Mouse (Mus musculus) layer of hippocampus, postnatal 10 days (tissue): Measurements from ENCODE around the gene 1700034J05Rik. TPM values are rescaled to one million over a fixed set of nuclear protein-coding genes. Genes with fewer than 3 reads are reported as not detected.

ENCODE experiments used
- DNase-seq, 2 experiments: peaks; one replicate each; pipeline ENCODE4 v3.0.0; 2021; ENCODE audit warnings: low spot score in 2 of 2
- long read RNA-seq: library from polyadenylated mRNA; stranded (forward); transcript quantifications from one replicate; pipeline ENCODE4 v2.0.0, GENCODE M21; 2023
- total RNA-seq, 2 experiments: library from RNA; stranded (reverse); gene quantifications; 2 replicates each; pipeline ENCODE4 v1.2.3; 2021

1700034J05Rik gene
- total RNA-seq: not detected
- long read RNA-seq: 0 reads

DNA sequence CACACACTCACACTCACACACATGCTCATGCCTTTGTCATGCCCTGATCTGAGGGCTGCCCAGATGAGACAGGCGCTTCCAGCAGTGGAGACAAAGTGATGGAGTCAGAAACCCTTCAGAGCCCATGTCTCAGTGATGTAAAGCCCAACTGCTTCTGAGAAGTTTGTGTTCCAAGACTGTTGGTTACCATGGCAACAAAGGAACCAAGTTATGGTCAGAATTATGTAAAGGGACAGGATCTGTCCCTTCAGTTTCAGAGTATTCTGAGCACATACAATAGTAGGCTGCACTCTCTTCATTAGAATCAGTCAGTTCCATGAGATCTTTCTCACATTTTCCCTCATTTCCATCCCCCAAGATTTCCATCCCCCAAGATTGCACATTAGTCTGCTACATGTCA lies at the start of gene 1700034J05Rik:
Gene 1700034J05Rik, minus strand, starts transcription at position 165 of the 400 bp plus-strand sequence.
- DNase-seq: no peak

DNA sequence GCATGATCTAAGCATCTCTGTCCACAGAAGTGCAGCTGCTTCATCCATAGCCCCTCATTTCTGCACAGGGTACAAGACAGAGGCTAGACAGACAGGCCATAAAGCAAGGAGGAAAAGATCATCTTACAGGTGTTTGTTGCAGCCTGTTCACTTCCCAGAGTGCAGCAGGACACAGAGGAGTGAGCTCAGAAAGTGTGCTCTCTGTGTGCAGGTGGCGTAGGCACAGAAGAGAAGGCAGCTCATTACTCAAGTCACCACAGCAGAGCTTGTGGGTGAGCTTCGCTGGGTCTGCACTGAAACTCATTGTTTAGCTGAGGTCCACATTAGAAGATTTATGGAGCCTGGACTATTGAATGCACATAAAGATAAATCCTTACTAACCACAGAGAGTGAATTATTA lies 45.5 kb upstream of the 1700034J05Rik start:
- no peak for DNase-seq

DNA sequence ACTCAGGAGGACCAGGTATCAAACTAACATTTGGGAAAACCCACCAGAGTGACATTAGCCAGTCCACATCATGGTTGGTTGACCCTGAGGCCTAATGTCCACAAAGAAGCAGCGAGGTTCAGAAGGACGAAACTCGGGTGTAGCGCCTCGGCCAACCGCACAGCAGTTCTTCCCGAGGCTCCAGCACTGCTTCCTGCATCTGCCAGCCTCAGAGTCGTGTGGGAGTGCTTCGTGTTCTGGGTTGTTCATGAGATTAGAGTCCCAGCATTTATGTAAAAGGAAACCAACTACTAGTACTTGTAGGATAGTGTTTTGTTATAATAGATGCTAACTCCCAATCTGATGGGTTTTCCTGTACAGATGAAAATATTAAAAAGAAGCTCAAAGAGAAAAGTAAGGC lies 45.1 kb upstream of the 1700034J05Rik start:
- no peak for DNase-seq

DNA sequence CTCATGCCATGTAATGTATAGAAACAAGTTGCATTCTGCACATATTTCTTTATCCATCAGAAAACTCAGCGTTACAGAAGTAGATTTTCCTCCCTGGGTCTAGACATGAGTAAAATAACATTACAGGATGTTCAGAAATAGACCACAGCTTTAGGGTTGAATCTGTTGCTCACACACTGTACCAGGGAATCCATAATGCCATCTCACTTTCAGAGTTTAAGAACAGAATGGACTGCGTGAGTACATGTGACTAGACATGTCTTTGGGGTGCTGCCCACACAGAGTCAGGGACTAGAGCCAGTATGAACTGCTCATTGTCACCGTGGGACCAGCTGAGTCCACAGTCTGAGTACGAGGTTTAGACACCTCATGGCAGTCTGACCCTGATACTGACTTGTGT lies 44.5 kb upstream of the 1700034J05Rik start:
- DNase-seq: no peak

DNA sequence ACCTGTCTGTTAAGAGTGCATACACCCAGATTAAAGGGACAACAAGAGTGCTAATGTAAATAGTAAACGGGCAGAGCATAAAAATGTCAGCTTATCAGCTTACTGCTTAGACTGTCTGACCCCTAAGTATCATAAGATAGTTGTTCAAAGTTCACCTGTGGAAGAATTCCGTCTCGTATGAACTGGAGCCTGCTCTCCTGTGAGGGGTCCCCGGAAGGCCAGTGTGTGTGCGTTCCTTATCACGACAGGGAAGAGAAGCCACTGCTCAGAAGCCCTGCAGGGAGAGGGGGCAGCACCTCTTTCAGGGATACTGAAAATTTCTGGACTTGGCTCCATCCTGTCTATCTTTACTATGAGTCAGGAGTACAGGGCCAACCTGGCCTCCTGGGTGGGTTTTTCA lies 42.8 kb upstream of the 1700034J05Rik start:
- no peak for DNase-seq

DNA sequence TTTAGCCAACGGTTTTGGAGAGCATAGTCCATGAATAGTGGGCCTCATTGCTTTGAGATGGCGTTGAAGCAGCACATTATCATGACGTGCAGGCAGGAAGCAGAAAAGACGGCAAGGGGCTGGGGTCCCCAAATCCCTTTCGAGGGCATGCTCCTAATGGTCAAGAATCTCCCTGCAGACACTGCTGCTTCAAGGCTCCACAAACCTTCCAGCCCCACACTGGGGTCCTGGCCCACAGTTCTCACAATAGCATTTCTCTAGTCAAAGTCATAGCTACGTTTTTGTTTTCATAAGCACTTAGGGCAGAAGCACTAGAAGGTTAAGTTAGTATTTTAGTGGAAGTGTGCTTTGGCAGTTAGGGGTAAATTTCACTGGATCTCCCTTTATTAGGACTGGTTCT lies 41.7 kb upstream of the 1700034J05Rik start:
- DNase-seq: no peak

DNA sequence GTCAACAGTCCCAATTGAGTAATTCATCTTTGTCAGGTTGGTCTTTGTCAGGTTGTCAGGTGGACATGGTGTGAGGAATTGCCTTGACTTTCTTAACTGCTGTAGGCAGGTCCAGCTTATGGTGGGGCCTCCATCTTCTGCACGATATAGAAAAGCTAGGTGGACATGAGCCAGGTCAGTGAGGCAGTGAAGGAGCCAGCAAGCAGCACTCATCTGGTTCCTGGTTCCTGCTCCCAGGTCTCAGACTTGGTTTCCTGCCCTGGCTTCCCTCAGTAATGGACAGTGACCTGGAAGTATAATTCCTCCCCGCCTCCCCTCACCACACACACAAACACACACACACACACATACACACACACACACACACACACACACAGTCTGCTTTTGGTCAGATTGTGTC lies 41.2 kb upstream of the 1700034J05Rik start:
- no peak for DNase-seq

DNA sequence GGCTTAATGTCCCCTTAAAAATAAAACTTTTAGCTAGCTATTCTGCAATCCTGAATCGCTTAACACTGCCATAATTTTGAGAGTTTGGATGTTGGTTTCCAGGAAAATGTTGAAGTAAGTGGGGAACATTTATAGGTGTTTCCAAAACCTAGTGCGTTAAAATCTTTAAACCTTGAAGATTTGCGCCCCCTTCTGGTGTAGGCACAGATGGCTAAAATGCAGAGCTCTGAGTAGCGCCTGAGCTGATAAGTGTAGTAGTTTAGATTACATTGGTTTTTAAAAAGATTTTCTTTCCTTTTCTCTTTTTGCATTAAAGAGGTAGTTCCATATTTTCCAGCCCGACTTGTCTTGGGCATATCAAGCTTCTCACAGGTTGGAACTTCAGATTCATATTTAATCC lies 40.0 kb upstream of the 1700034J05Rik start:
- DNase-seq: peak; percentile 69 to 78

DNA sequence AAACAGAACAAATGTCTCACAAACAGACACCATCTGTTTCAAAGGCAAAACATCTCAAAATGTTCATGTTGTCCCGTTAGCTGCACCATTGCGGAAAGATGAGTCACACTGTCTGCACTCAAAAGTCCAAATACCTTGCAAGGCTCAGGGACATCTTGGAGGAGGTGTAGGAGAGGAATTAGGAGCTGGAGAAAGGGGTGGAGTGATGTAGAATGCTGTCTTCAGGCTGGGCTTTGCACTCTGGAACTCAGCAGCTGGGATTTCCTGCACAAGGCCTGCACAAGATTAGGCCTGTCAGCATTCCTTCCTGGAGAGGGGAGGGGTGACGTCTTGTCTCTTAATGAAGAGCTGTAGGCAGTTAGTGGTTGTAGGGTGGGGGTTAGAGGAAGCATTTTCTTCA lies 30.3 kb upstream of the 1700034J05Rik start:
- DNase-seq: no peak

DNA sequence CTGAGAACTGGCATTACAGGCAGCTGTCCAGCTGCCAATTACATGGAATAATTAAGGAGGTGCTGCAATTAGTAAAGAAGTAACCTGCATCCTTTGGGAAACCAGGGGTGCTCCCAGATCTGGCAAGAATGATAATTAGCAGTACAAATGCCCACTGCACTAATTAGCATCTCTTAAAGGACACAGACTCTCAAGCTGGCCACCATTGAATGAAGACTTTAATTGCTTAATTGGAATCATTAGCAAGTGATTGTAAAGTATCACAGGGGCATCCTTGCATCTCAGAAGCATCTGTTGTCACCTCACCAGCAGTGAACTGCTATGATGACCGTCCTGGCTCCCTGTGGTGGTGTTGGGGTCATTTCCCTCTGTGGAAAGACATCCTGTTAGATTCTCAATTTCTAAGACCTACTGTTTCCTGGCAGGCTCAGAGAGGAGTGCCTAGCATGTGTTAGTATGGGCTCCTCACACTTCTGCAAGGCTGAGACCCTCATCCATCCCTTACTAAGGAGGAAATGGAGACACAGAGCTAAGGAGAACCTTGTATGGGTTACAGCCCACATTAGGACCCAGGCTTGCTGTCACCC lies 27.1 kb upstream of the 1700034J05Rik start:
- no peak for DNase-seq

DNA sequence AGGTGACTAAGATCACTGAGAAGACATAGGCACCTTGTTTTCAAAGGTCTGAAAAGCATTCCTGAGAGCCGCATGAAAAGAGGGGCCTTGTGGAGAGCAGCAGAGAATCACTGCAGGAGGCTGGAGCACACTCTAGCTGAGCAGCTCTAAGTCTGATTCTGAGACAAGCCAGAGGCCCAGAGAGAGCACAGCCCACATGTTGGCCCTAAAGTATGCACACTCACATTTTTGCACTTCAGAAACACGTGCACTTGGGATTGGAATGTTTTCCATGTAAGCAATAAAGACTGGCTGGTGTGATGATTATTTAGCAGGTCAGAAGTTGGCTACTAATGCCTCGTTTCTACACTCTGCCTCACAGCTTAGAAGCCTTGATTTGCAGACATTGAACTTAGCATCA lies 25.7 kb upstream of the 1700034J05Rik start:
- no peak for DNase-seq

DNA sequence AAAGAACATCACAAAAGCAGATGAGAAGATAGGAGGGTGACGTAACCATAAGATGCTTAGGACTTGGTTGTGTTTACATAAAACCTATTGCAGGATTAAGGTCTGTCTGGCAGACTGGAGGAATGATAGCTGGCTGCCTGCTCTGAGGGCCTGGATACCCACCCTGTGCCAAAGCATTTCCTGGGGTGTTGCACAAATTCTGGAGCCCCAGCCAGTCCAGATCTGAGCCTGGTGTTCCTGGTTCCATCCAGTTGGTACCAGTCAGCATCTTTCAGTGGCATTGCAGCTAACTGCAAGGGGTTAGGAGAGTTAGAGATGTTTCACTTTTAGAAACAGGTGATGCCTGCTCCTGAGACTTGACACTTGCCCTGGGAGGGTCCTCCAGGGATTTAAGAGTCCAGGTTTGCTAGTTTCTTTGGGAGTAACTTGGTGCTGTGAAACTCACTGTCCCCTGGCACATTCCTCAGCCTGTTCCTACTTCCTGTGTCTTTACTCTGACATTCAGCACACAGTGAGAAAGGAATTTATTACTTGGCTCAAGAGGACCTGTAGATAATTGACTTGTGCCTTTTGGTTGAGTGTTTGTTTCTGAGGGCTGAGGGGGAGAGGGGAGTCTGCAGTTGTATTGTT lies 25.0 kb upstream of the 1700034J05Rik start:
- no peak for DNase-seq

DNA sequence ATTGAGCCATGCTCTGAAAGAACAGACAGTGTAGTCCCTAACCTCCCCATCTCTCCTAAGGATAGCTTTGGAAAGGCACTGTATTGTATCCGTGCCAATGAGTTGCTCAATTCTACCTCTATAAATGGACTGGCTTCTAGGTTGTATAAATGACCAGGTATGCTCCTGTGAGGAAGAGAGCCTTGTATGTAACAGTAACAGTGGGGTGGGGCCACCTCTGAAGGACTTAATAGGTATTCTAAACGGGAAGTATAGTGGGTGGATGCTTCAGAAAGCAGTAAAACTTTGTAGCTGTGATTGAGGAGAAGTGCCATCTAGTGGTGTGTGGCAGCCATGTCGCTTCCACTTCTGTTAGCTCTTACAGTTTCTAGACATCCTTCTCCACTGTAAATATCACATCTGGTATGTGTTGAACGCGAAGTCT lies 24.5 kb upstream of the 1700034J05Rik start:
- DNase-seq: no peak

DNA sequence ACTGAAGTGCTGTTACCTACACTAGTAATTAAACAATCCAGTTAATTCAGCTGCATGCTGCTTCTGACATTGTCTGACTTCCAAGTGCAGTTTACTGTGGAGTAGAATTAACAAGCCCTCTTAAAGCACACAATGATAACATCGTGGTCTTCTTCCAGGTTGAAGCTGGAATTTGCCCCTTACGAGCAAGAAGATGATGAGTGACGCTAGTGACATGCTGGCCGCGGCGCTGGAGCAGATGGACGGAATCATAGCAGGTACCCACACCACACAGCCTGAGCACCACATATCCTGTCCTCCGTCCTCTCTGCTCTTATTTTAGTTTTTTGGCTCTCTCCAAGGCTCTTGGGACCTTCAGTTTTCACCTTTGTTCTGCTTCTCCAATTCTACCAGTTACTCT lies 22.2 kb upstream of the 1700034J05Rik start:
- DNase-seq: no peak

DNA sequence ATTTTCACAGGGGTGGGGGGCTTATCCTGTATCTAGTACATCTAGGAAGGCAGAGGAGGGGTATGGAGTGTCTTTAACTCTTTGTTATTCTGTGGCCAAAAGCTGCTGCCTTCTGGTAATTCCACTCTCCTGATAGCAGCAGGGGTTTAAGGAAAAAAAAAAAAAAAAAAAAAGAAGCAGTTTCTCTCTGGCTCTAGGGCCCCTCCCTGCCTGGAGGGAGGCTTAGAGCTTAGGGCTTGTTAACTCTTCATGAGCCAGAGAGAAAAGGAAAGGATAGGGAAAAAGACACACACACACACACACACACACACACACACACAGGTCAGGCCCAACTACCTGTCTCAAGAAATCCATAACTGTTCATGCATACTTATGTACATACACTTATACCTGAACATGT lies 19.6 kb upstream of the 1700034J05Rik start:
- no peak for DNase-seq

DNA sequence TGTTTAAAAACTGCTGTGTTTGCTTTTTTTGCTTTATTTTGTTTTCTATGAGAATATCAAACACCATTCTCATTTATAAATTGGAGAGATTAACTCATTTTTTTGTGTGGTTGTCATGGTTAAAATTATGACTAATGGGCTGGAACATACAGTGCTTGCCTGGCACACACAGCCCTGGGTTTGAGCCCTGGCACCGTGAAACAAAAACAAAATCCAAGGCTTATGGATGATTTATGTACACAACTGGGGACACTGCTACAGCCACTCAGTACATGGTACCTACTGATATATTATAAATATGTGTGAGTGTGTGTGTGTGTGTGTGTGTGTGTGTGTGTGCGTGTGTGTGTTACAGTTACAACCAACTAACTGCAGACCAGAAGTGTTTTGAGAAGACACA lies 19.2 kb upstream of the 1700034J05Rik start:
- DNase-seq: no peak

DNA sequence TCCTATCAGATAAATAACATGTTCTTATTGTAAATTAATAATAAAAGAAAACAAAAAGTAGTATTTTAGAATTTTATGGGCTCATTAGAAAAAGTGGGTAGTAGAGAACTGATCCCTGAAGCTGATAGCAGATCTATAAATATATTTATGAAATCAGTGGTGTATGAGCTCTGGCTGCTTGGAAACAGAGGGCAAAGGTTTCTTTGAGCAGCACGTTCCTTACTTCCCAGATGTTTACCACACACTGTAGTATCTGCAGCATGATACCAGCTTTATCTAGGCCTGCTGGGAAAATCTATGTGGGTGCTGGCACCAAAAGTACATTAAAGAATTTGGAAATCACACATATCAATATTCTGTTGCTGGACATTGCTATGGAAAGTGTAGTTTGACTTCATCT lies 18.5 kb upstream of the 1700034J05Rik start:
- DNase-seq: no peak

DNA sequence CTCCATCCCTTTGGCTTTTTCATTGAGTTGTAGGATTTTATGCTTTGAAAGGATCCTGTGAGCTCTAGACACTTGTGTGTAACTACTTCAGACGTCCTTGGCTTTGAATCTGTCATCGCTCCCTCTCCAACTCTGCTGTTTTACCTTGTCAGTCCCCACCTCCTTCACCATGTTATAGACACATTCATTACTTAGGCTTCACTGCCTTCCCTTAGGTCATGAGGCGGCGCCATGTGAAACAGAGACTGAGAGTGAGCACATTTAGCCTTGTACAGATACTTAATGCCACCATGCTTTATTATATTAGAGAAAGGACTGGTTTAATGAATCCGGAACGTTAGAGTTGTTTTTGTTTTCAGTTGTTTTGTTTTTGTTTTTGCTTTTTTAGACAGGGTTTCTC lies 17.8 kb upstream of the 1700034J05Rik start:
- no peak for DNase-seq

DNA sequence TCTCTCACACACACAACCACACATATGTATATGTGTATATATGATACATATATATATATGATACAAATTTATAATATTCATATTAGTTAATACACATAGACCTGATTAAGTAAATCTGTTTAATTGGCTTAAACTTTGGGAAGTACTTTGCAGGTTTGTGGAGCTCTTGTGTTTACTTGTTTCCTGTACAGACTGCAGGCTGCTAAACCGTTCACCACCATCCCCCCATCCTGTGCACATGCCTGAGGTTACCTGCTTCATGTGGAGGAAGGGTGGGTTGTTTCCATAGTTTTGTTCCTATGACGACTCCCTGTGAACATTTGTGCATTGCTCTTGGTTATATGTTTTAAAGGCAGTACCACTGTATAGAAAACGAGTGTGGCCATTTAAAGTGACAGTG lies 17.1 kb upstream of the 1700034J05Rik start:
- DNase-seq: no peak

DNA sequence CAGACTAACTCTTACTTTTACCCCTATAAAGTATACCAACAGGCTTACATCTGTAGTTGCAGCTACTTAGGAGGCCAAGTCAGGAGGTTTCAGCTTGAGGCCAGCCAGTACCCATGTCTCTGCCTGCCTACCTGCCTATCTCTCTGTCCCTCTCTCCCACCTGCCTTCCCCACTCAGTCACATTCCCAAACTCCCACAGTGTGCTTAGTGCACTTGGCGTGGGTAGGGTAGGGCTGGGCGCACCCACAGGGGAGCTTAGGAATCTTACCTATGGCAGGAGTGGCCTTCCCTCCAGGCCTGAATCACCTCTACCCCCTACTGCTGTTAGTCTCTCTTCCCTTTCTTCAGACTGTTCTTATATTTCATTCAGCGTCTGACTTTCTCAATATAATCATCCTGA lies 16.6 kb upstream of the 1700034J05Rik start:
- DNase-seq: no peak

DNA sequence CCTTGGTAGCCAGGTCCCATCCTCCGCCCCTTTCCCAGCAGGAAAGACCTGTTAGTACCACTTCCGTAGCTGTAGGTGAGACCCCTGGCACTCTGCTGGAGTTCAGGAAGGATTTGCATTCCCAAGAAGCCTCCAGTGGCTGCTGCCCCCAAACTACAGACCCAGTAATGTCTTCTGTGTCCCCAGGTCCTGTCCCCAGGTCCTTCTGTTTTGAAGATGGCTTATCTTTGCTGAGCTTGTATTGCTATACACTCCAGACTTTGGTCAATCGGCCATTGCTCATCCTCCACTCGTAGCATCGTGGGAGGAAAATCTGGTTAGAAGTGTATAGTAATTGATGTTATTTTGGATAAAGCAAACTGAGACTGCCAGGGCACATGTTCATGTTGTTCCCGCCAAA lies 13.6 kb upstream of the 1700034J05Rik start:
- no peak for DNase-seq

DNA sequence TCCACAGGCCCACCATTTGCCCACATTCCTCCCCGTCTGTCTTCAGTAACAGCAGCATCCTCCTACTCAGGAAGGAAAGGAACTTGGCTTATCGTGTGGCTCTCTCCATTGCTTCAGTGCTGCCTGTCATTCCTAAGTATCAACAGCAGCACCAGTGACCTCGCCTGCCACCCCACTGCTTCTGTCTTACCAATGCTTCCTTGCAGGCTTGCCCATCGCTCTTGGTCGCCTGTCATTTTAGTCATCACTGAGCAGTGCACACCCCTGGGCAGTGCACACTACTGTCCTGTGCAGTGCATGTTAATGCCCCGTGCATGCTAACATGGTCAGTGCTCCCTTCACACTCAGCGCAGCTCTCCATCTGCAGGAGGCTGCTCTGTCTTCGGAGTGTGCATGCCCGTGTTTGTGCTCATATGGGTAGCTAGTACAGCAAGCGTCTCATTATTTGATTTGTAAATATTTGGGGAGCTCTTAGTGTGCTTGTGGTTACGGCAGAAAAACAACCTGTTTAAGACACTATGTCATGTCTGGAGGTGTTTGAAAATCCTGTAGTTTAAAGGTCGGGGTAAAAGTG lies 12.3 kb upstream of the 1700034J05Rik start:
- no peak for DNase-seq

DNA sequence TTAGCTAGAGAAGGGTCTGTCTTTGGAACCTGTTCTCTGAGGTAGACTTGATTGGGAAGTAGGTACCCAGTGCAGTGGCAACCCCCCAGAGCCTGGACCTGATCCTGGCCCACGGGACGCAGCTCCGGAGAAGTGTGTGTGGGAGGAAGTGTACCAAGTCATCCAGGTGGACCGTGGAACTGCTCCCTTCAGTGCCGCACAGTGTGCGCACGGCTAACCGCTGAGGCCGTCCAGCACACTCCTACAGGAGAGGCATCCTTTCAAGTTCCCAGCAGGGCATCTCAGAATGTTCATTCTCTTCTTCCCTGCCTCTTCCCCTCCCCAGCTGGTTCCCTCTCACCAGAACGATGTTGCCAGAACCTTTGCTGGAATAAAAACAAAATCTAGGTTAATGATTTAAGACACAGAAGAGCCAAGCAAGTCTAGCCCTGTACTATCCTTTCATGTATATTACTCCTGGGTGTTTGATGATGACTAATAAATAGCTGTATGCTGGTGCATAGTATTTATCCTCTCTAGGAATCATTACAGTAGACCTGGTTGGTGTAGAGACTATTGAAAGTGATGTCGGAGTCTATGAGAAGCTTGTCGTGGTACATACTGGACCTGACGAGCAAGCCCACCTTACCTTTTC lies 11.0 kb upstream of the 1700034J05Rik start:
- no peak for DNase-seq
